Mouse (Mus musculus) midbrain, postnatal 0 days (tissue): ENCODE data around the gene Ccdc127. TPM values are rescaled to one million over a fixed set of nuclear protein-coding genes. Genes with fewer than 3 reads are reported as not detected.

ENCODE experiments used
- ATAC-seq: fragments of 200-750 bp; cut with Nextera tagmentation; 2 replicates; pipeline ENCODE4 v1.8.0; 2017; ENCODE audit warnings: moderate number of reproducible peaks, mild to moderate bottlenecking, moderate TSS enrichment, moderate library complexity; ENCODE audit not compliant: low FRiP score
- DNase-seq: peaks from one replicate; pipeline ENCODE4 v3.0.0-alpha.2; 2015; ENCODE audit warnings: low spot score
- H3K27ac ChIP-seq: fragments of 300-500 bp; sonication (generic); 2 replicates; pipeline ENCODE4 v1.5.1; 2014; ENCODE audit warnings: low read depth, mild to moderate bottlenecking, low read length, mixed read lengths
- H3K27me3 ChIP-seq: fragments of 300-500 bp; sonication (generic); 2 replicates; pipeline ENCODE4 v1.6.1; 2014; ENCODE audit warnings: low read length, control low read depth, mixed read lengths; ENCODE audit not compliant: insufficient read depth
- H3K36me3 ChIP-seq: fragments of 300-500 bp; sonication (generic); 2 replicates; pipeline ENCODE4 v1.6.1; 2014; ENCODE audit warnings: low read length, control low read depth, mixed read lengths; ENCODE audit not compliant: insufficient read depth
- H3K4me1 ChIP-seq: fragments of 300-500 bp; sonication (generic); 2 replicates; pipeline ENCODE4 v1.6.1; 2014; ENCODE audit warnings: mild to moderate bottlenecking, control low read depth, antibody characterized with exemption, low read length, mixed read lengths; ENCODE audit not compliant: insufficient read depth
- H3K4me2 ChIP-seq: fragments of 300-500 bp; sonication (generic); 2 replicates; pipeline ENCODE4 v1.6.1; 2014; ENCODE audit warnings: low read depth, mild to moderate bottlenecking, low read length, mixed read lengths; ENCODE audit not compliant: poor library complexity, severe bottlenecking
- H3K4me3 ChIP-seq: fragments of 300-500 bp; sonication (generic); 2 replicates; pipeline ENCODE4 v1.5.1; 2014; ENCODE audit warnings: low read depth, mild to moderate bottlenecking, low read length, moderate library complexity
- H3K9ac ChIP-seq: fragments of 300-500 bp; sonication (generic); replicated peaks from 2 replicates; pipeline ENCODE4 v1.6.1; 2014; ENCODE audit warnings: mild to moderate bottlenecking, low read length, moderate library complexity, mixed read lengths; ENCODE audit not compliant: poor library complexity, severe bottlenecking
- H3K9me3 ChIP-seq: fragments of 300-500 bp; sonication (generic); 2 replicates; pipeline ENCODE4 v1.6.1; 2016; ENCODE audit warnings: low read length, control low read depth
- CTCF ChIP-seq: IDR thresholded peaks from 2 replicates; pipeline ENCODE4 v1.5.1; 2016; ENCODE audit warnings: antibody characterized with exemption, mild to moderate bottlenecking
- WGBS: fragments of 180-500 bp; shearing (Covaris S2); extraction: QIAGEN DNeasy Blood & Tissue Kit; methylation state at CpG from one replicate; pipeline ENCODE4 v1.1.7; 2014; 5-methylcytosine and 5-hydroxymethylcytosine counted together
- polyA plus RNA-seq: library from polyadenylated mRNA; unstranded; fragments of >200 nt; fragmentation: Nextera tagmentation; extraction: Ambion mirVana; gene quantifications from 2 replicates; pipeline ENCODE4 v1.2.1, GENCODE M21; 2015
- total RNA-seq: library from RNA; depleted of rRNA; stranded (reverse); fragments of >200 nt; gene quantifications from 2 replicates; pipeline ENCODE4 v1.2.3, GENCODE M21; 2014

Ccdc127 gene
- total and polyA plus RNA-seq, 2 experiments from 2014 or later: 20.6 to 39.0 TPM

GRCm38 (mm10) chr13:74381533-74382276 lies 31.6 kb downstream of the Ccdc127 start:
- Histone ChIP-seq H3K4me3 (no peak overlapping the region), H3K36me3 (no peaks in the 10 kb centered on the region), H3K4me2 (no peak overlapping the region), H3K9ac (peak overlapping the region; percentile 36; the same call in 1 of the 2 replicates), H3K9me3 (no peaks in the 10 kb centered on the region), H3K4me1 (no peaks in the 10 kb centered on the region), H3K27me3 (no peaks in the 10 kb centered on the region), H3K27ac (no peak overlapping the region)
- DNase-seq: peak; percentile 23
- WGBS: 75% methylated on average over 10 of the region's 10 CpGs
- TF ChIP-seq CTCF: no peak
- no peak for ATAC-seq

- H3K4me2 ChIP-seq: no peak overlapping the region
- no peaks in the 10 kb centered on the region for H3K36me3 ChIP-seq
- H3K4me3 ChIP-seq: no peak overlapping the region
- no peak for ATAC-seq
- H3K9me3 ChIP-seq: no peaks in the 10 kb centered on the region
- no peak overlapping the region for H3K27ac ChIP-seq
- peak; percentile 2 for DNase-seq
- no peaks in the 10 kb centered on the region for H3K4me1 ChIP-seq
- H3K9ac ChIP-seq: no peak overlapping the region
- no peaks in the 10 kb centered on the region for H3K27me3 ChIP-seq
- TF ChIP-seq CTCF: no peak
- 64% methylated on average over 3 of the region's 3 CpGs for whole genome bisulfite sequencing
Observed at GRCm38 (mm10) chr13:74382289-74382688, 32.2 kb downstream of the Ccdc127 start.

GRCm38 (mm10) chr13:74389730-74390129 lies 39.6 kb downstream of the Ccdc127 start:
- no peaks in the 10 kb centered on the region for H3K36me3 ChIP-seq
- peak overlapping the region; percentile 56 for H3K9ac ChIP-seq
- ATAC-seq: peak; percentile 22
- no peak for DNase-seq
- peak; percentile 56 for TF ChIP-seq CTCF
- H3K4me1 ChIP-seq: peaks cover 3% of the 10 kb centered on the region; the same call in 1 of the 2 replicates
- 71% methylated on average over 6 of the region's 6 CpGs for WGBS
- H3K4me3 ChIP-seq: peak overlapping the region; percentile 64
- H3K27ac ChIP-seq: no peak overlapping the region
- H3K4me2 ChIP-seq: peak overlapping the region; percentile 38
- H3K9me3 ChIP-seq: no peaks in the 10 kb centered on the region
- no peaks in the 10 kb centered on the region for H3K27me3 ChIP-seq

GRCm38 (mm10) chr13:74390371-74390990 lies 40.4 kb downstream of the Ccdc127 start, which contains the start of gene Zfp72:
Gene Zfp72, minus strand, starts transcription at chr13:74390836.
- no peaks in the 10 kb centered on the region for H3K27me3 ChIP-seq
- H3K36me3 ChIP-seq: no peaks in the 10 kb centered on the region
- peaks cover 3% of the 10 kb centered on the region; the same call in 1 of the 2 replicates for H3K4me1 ChIP-seq
- peak within 1 kb of the TSS; percentile 38 for H3K4me2 ChIP-seq
- H3K4me3 ChIP-seq: peak within 1 kb of the TSS; percentile 64
- WGBS: under 1% methylated on average over 14 of the region's 14 CpGs
- H3K27ac ChIP-seq: peak within 1 kb of the TSS; percentile 38; the same call in 1 of the 2 replicates
- TF ChIP-seq CTCF: no peak
- peak; percentile 94 for ATAC-seq
- H3K9me3 ChIP-seq: no peaks in the 10 kb centered on the region
- DNase-seq: peak; percentile 90
- peak within 1 kb of the TSS; percentile 56 for H3K9ac ChIP-seq

- Histone ChIP-seq H3K27ac (no peak overlapping the region), H3K9me3 (no peaks in the 10 kb centered on the region), H3K4me3 (no peak overlapping the region), H3K27me3 (no peaks in the 10 kb centered on the region), H3K9ac (no peak overlapping the region), H3K4me1 (peaks cover 3% of the 10 kb centered on the region; the same call in 1 of the 2 replicates), H3K4me2 (no peak overlapping the region), H3K36me3 (no peaks in the 10 kb centered on the region)
- DNase-seq (no peak), ATAC-seq (peak; percentile 24; the same call in 1 of the 2 replicates)
- TF ChIP-seq CTCF: no peak
- 78% methylated on average over 2 of the region's 2 CpGs for WGBS
Observed at GRCm38 (mm10) chr13:74391156-74391555, 41.0 kb downstream of the Ccdc127 start.
